Mouse (Mus musculus): ENCODE measurements around the gene Npw. TPM values are rescaled to one million over a fixed set of nuclear protein-coding genes. Genes with fewer than 3 reads are reported as not detected.

Gene Npw
- polyA plus RNA-seq (2012; rRNA removed): 0.71 and 1.7 TPM in 2 replicates

DNA sequence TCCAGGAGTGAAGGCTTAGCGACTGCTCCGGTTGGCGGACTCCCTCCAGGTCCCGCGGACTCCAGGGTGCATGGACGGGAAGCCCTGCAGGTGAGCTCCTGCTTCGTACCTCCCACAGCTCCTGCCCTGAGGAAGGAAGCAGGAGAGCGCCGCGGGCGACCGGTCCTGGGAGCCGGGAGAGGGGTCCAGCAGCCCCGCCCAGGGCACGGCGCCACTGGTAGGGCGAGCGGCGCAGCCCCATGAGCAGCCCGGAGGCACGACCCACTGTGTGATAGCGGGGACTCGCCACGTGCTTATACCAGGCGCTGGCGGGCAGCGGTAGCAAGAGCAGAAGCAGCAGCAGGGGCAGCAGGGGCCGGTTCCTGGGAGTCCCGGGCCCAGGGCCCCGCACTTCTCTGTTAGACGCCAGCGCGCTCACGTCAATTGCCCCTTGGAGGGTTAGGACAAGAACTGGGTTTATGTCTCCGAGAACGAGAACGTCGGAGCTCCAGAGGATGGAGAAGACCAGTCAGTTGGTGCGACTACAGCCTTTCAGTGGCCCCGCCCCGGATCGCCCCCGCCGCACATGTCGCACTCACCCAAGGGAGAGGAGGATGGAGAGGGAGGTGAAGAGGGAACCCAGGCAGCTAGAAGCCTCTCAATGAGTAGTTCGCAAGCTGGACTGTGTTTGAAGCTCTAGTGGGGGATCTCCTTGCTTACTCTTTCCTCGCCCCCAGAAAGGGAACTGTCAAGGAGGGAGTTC lies at the start of gene Npw:
Gene Npw (minus strand): TSS at position 441 of the 742 bp plus-strand sequence.
- no peaks in the 10 kb centered on the region for H3K36me3 ChIP-seq (ENCODE audit: control insufficient read depth, insufficient read depth, low read length)
- H3K4me1 ChIP-seq (ENCODE audit: control insufficient read depth, insufficient read depth, insufficient read length): peaks cover 6% of the 10 kb centered on the region; the same call in 1 of the 2 replicates
- peak within 1 kb of the TSS; percentile 26; the same call in 1 of the 2 replicates for H3K4me3 ChIP-seq (ENCODE audit: extremely low read depth, insufficient read depth, insufficient read length)
- DNase-seq (ENCODE audit: low read depth in 1 of 2, low spot score in 2 of 2): no peak
- no peak within 1 kb of the TSS for H3K27ac ChIP-seq (ENCODE audit: insufficient read depth, low read length)
- TF ChIP-seq POLR2A (IDR thresholded peaks at IDR 0.05; ENCODE audit: low read depth, low read length): no peak
- TF ChIP-seq CTCF (IDR thresholded peaks at IDR 0.05; ENCODE audit: extremely low read depth, insufficient read depth, insufficient read length, insufficient replicate concordance): no peak
- H3K27me3 ChIP-seq (ENCODE audit: control insufficient read depth, insufficient read depth, low read length): peaks cover 10% of the 10 kb centered on the region
- WGBS: 6% methylated on average over 47 of the region's 47 CpGs

DNA sequence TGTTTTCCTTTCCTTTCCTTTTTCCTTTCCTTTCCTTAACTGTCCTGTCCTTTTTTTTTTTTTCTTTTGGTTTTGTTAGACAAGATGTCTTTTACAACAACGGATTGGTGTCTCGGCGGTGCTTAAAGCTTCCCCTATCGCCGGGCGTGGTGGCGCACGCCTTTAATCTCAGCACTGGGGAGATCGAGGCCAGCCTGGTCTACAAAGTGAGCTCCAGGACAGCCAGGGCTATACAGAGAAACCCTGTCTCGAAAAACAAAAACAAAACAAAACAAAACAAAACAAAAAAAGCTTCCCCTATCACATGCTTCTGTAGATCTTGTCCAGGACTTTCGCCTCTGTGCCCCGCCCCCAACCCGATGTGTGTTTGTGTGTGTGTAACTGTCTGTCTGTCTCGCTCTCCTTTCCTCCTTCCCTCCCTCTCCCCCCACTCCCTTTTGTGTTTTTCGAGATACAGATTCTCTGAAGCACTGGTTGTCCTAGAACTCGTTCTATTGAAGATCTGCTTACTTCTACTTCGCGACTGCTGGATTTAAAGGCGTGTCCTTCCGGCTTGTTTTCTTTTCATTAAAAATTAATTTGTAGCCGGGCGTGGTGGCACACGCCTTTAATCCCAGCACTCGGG lies 49.7 kb upstream of the Npw start:
- 2% methylated on average over 24 of the region's 24 CpGs for WGBS
- H3K4me3 ChIP-seq (ENCODE audit: extremely low read depth, insufficient read depth, insufficient read length): peak overlapping the region; percentile 84
- H3K4me1 ChIP-seq (ENCODE audit: control insufficient read depth, insufficient read depth, insufficient read length): no peaks in the 10 kb centered on the region; the same call in 1 of the 2 replicates
- no peak for TF ChIP-seq POLR2A (IDR thresholded peaks at IDR 0.05; ENCODE audit: low read depth, low read length)
- TF ChIP-seq CTCF (IDR thresholded peaks at IDR 0.05; ENCODE audit: extremely low read depth, insufficient read depth, insufficient read length, insufficient replicate concordance): no peak
- DNase-seq (ENCODE audit: low read depth in 1 of 2, low spot score in 2 of 2): no peak
- no peaks in the 10 kb centered on the region for H3K27me3 ChIP-seq (ENCODE audit: control insufficient read depth, insufficient read depth, low read length)
- H3K36me3 ChIP-seq (ENCODE audit: control insufficient read depth, insufficient read depth, low read length): peaks cover 7% of the 10 kb centered on the region; the same call in 1 of the 2 replicates
- H3K27ac ChIP-seq (ENCODE audit: insufficient read depth, low read length): peak overlapping the region; percentile 55

DNA sequence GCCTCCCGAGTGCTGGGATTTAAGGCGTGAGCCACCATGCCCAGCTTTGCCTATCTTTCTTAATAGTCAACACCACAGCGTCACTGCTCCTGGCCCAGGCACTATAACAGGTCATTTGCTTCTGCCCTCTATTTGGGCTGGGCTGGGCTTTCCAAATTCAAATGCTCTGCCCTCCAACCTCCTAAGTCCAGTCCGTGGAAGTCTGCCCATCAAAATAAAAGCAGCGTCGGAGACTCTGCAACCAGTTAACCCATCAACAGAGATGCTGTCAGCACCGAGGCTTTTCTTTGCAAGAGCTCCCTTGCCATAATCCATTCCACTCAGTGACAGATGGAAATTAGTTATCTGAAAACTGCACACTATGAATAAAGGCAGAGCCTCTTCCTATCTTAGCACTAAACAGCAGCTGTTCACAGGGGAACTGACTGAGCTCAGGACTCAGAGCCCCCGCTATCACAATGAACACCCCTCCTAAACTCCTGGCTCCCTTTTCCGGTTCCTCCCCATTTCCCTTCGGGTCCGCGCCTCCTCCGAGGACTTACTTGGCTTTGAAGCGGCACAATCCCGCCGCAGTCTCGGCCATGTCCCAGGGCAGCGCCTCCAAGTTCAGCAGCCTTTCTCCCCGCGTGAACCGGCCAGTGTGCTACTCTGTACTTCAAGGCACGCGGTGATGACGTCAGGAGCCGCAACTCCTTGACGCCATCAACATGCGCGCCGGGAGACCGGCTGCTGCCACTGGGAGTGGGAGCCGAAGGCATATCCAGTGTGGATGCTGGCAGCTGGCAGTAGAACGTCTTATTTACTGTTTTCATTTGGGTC lies 48.9 kb upstream of the Npw start, which contains the start of gene Tbl3:
Gene Tbl3 (minus strand): TSS at position 679 of the 819 bp plus-strand sequence.
- Histone ChIP-seq H3K4me3 (ENCODE audit: extremely low read depth, insufficient read depth, insufficient read length) (peak within 1 kb of the TSS; percentile 84), H3K27me3 (ENCODE audit: control insufficient read depth, insufficient read depth, low read length) (no peaks in the 10 kb centered on the region), H3K27ac (ENCODE audit: insufficient read depth, low read length) (peak within 1 kb of the TSS; percentile 66), H3K4me1 (ENCODE audit: control insufficient read depth, insufficient read depth, insufficient read length) (no peaks in the 10 kb centered on the region; the same call in 1 of the 2 replicates), H3K36me3 (ENCODE audit: control insufficient read depth, insufficient read depth, low read length) (peaks cover 11% of the 10 kb centered on the region)
- peak; percentile 72 for TF ChIP-seq POLR2A (IDR thresholded peaks at IDR 0.05; ENCODE audit: low read depth, low read length)
- TF ChIP-seq CTCF (IDR thresholded peaks at IDR 0.05; ENCODE audit: extremely low read depth, insufficient read depth, insufficient read length, insufficient replicate concordance): no peak
- DNase-seq (ENCODE audit: low read depth in 1 of 2, low spot score in 2 of 2): peak; percentile 79 to 89
- 2% methylated on average over 32 of the region's 32 CpGs for WGBS

DNA sequence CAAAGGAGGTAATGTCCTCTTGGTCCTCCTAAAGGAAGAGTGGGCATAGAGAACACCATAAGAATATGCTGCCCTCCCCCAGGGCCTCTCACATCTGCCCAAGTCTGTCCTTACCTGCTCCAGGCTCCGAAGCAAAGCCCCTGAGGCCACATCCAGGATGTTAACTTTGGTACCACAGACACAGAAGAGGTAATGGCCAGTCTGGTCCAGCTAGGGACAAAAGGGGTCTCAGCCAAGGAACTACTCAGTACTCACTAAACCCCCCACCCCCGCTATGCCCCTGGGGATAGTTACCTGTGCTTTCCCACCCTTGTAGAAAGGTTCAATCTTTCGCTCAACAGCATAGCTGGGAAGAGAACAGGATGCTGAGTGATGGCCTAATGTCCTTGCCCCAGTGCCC lies 47.6 kb upstream of the Npw start:
- no peak for DNase-seq (ENCODE audit: low read depth in 1 of 2, low spot score in 2 of 2)
- no peaks in the 10 kb centered on the region for H3K27me3 ChIP-seq (ENCODE audit: control insufficient read depth, insufficient read depth, low read length)
- H3K4me1 ChIP-seq (ENCODE audit: control insufficient read depth, insufficient read depth, insufficient read length): no peaks in the 10 kb centered on the region; the same call in 1 of the 2 replicates
- 94% methylated on average over 3 of the region's 3 CpGs for WGBS
- H3K36me3 ChIP-seq (ENCODE audit: control insufficient read depth, insufficient read depth, low read length): peaks cover 23% of the 10 kb centered on the region
- H3K4me3 ChIP-seq (ENCODE audit: extremely low read depth, insufficient read depth, insufficient read length): no peak overlapping the region
- TF ChIP-seq CTCF (IDR thresholded peaks at IDR 0.05; ENCODE audit: extremely low read depth, insufficient read depth, insufficient read length, insufficient replicate concordance) (no peak), POLR2A (IDR thresholded peaks at IDR 0.05; ENCODE audit: low read depth, low read length) (no peak)
- no peak overlapping the region for H3K27ac ChIP-seq (ENCODE audit: insufficient read depth, low read length)

DNA sequence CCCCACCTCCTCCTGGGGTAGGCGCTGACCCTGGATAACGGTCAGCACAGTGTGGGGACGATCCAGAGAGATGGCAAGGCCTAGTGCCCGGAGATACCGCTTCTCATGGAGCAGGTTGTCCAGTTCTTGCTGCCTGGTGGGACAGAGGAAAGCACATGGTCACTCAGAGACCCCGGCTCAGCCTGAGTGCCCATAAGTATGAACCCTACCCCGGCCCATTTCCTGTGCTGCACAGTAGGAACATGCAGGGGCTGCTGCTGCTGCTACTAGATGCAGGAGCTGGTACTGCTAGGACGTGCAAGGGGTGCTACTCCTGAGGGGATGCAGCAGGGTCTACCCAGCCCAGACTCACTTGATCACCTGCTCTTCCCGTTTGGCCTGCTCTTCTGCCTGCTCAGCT lies 43.0 kb upstream of the Npw start:
- Histone ChIP-seq H3K36me3 (ENCODE audit: control insufficient read depth, insufficient read depth, low read length) (peaks cover 23% of the 10 kb centered on the region), H3K27me3 (ENCODE audit: control insufficient read depth, insufficient read depth, low read length) (no peaks in the 10 kb centered on the region), H3K4me3 (ENCODE audit: extremely low read depth, insufficient read depth, insufficient read length) (no peak overlapping the region), H3K4me1 (ENCODE audit: control insufficient read depth, insufficient read depth, insufficient read length) (no peaks in the 10 kb centered on the region; the same call in 1 of the 2 replicates), H3K27ac (ENCODE audit: insufficient read depth, low read length) (no peak overlapping the region)
- TF ChIP-seq CTCF (IDR thresholded peaks at IDR 0.05; ENCODE audit: extremely low read depth, insufficient read depth, insufficient read length, insufficient replicate concordance) (no peak), POLR2A (IDR thresholded peaks at IDR 0.05; ENCODE audit: low read depth, low read length) (no peak)
- no peak for DNase-seq (ENCODE audit: low read depth in 1 of 2, low spot score in 2 of 2)
- 93% methylated on average over 9 of the region's 9 CpGs for WGBS

DNA sequence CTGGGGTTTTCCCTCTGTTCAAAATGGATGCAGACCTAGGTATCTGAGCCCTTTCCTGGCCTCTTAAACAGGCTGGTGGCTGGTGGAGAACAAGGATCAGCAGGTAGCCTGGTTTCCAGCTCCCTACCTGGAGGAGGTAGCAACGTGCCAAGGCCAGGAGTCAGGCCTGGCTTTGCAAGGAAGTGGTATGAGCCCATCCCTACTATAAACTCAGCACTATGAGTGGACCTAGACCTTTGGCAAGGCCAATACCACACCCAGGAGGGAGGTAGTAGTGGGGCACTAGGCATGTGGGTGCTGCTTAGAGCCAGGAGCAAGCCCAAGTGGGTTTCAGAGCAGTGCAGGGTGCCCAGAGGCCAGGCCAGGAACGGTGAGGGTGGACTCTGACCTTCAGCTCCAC lies 41.2 kb upstream of the Npw start:
- 89% methylated on average over 2 of the region's 2 CpGs for WGBS
- Histone ChIP-seq H3K27me3 (ENCODE audit: control insufficient read depth, insufficient read depth, low read length) (no peaks in the 10 kb centered on the region), H3K4me1 (ENCODE audit: control insufficient read depth, insufficient read depth, insufficient read length) (no peaks in the 10 kb centered on the region; the same call in none of the 2 replicates), H3K36me3 (ENCODE audit: control insufficient read depth, insufficient read depth, low read length) (peaks cover 21% of the 10 kb centered on the region), H3K4me3 (ENCODE audit: extremely low read depth, insufficient read depth, insufficient read length) (no peak overlapping the region), H3K27ac (ENCODE audit: insufficient read depth, low read length) (no peak overlapping the region)
- no peak for DNase-seq (ENCODE audit: low read depth in 1 of 2, low spot score in 2 of 2)
- TF ChIP-seq CTCF (IDR thresholded peaks at IDR 0.05; ENCODE audit: extremely low read depth, insufficient read depth, insufficient read length, insufficient replicate concordance) (no peak), POLR2A (IDR thresholded peaks at IDR 0.05; ENCODE audit: low read depth, low read length) (no peak)

Data from spleen, adult 2 months (tissue).